Mouse (Mus musculus): ENCODE measurements around the gene Vmn1r126. TPM values are rescaled to one million over a fixed set of nuclear protein-coding genes. Genes with fewer than 3 reads are reported as not detected.

Gene Vmn1r126
- polyA plus RNA-seq (2017; shearing (Covaris generic)): not detected

DNA sequence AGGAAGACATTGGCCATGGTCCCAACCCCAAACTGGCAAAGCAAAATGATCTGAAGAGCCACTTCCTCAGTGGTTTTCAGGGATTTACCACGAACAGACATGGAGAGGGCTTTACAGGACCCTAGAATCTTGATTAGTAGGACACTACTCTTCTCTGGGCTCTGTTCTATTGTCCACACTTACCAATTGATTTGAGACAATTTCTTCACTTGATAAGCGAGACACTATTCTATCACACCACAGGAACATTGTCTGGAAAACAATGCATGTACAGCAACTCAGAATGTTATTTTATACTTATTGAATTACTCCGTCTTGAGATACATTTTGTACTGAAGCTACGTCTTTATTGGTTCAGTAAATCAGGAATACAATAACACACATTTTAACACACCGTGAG, at the start of gene Vmn1r126:
Gene Vmn1r126 (minus strand): TSS at position 101 of the 400 bp plus-strand sequence.

DNA sequence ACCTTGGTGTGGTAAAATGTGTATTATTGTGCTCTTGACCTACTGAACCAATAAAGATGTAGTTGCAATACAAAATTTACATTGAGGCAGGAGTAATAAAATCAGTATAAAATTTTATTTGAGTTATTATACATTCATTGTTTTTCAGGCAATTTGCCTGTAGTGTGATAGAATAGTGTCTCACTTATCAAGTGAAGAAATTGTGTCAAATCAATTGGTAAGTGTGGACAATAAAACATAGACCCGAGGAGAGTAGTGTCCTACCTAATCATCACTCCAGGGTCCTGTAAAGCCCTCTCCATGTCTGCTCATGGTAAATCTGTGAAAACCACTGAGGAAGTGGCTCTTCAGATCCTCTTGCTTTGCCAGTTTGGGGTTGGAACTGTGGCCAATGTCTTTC, 47.8 kb upstream of the Vmn1r126 start, which contains the start of gene Vmn1r128:
Gene Vmn1r128 (plus strand): TSS at position 301 of the 400 bp plus-strand sequence.

DNA sequence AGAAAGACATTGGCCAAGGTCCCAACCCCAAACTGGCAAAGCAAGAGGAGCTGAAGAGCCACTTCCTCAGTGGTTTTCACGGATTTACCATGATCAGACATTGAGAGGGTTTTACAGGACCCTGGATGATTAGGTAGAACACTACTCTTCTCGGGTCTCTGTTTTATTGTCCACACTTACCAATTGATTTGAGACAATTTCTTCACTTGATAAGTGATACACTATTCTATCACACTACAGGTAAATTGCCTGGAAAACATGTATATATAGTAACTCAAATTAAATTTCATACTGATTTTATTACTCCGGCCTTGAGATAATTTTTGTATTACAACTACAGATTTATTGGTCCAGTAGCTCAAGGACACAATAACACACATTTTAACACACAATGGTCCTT, 18.5 kb upstream of the Vmn1r126 start, which contains the start of gene Vmn1r127:
Gene Vmn1r127 (minus strand): TSS at position 101 of the 400 bp plus-strand sequence.

DNA sequence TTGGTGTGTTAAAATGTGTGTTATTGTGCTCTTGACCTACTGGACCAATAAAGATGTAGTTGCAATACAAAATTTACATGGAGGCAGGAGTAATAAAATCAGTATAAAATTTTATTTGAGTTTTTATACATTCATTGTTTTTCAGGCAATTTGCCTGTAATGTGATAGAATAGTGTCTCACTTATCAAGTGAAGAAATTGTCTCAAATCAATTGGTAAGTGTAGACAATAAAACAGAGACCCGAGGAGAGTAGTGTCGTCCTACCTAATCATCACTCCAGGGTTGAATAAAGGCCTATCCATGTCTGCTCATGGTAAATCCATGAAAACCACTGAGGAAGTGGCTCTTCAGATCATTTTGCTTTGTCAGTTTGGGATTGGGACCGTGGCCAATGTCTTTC, 29.4 kb downstream of the Vmn1r126 start, which contains the start of gene Vmn1r125:
Gene Vmn1r125 (plus strand): TSS at position 301 of the 400 bp plus-strand sequence.

DNA sequence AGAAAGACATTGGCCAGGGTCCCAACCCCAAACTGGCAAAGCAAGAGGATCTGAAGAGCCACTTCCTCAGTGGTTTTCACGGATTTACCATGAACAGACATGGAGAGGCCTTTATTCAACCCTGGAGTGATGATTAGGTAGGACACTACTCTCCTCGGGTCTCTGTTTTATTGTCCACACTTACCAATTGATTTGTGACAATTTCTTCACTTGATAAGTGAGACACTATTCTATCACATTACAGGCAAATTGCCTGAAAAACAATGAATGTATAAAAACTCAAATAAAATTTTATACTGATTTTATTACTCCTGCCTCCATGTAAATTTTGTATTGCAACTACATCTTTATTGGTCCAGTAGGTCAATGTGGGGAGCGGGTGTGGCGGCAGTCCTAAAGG, 40.8 kb downstream of the Vmn1r126 start, which contains the start of gene Vmn1r124:
Gene Vmn1r124 (minus strand): TSS at position 101 of the 400 bp plus-strand sequence.

Other genes starting within 250 kb of the Vmn1r126 start
- not detected for gene Vmn1r120, start 247.7 kb downstream of the Vmn1r126 start, polyA plus RNA-seq (2017; shearing (Covaris generic))
- gene Vmn1r121, start 203.0 kb downstream of the Vmn1r126 start, polyA plus RNA-seq (2017; shearing (Covaris generic)): not detected
- not detected for gene Vmn1r122, start 167.3 kb downstream of the Vmn1r126 start, polyA plus RNA-seq (2017; shearing (Covaris generic))
- not detected for gene Vmn1r123, start 139.3 kb downstream of the Vmn1r126 start, polyA plus RNA-seq (2017; shearing (Covaris generic))
- not detected for gene Gm5157, start 111.0 kb downstream of the Vmn1r126 start, polyA plus RNA-seq (2017; shearing (Covaris generic))
- gene Vmn1r124, start 40.9 kb downstream of the Vmn1r126 start, polyA plus RNA-seq (2017; shearing (Covaris generic)): not detected
- gene Vmn1r125, start 29.3 kb downstream of the Vmn1r126 start, polyA plus RNA-seq (2017; shearing (Covaris generic)): not detected
- gene Vmn1r127, start 18.4 kb upstream of the Vmn1r126 start, polyA plus RNA-seq (2017; shearing (Covaris generic)): not detected
- 0.77 TPM for gene Vmn1r128, start 47.9 kb upstream of the Vmn1r126 start, polyA plus RNA-seq (2017; shearing (Covaris generic))
- not detected for gene Vmn1r129, start 59.8 kb upstream of the Vmn1r126 start, polyA plus RNA-seq (2017; shearing (Covaris generic))
- gene Gm6882, start 131.3 kb upstream of the Vmn1r126 start, polyA plus RNA-seq (2017; shearing (Covaris generic)): not detected
- gene Vmn1r130, start 210.3 kb upstream of the Vmn1r126 start, polyA plus RNA-seq (2017; shearing (Covaris generic)): not detected
- gene Vmn1r131, start 244.6 kb upstream of the Vmn1r126 start, polyA plus RNA-seq (2017; shearing (Covaris generic)): not detected